Comparison of ENCODE assay signal across 12 mouse cellular contexts in the genomic region with DNA sequence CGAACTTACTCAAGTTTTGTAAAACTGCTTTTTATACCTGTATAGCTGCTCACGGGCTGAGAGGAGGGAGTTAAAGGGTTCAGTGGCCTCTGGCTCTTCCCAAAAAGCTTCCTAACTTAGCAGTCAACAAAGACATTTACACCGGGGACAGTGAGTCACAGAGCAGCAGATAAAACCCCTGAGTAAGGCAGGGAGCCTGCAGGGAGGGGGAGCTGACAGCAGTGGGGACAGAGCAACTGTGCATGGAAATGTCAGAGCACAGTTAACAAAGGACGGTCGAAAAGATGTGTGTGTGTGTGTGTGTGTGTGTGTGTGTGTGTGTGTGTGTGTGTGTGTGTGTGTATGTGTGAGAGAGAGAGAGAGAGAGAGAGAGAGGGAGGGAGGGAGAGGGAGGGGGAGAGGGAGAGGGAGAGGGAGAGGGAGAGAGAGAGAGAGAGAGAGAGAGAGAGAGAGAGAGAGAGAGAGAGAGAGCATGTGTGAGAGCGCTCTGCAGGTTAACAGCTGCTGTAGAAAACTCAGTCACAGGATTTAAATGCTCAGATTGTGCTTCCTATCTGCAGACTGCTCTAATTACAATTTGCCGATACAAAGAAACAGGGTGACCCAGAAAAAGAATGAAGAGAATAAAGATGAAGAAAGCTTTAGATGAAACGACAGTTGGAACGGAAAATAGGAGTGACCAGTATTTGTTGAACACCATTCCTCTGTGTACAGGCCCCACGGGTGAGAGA.
A peak's percentile ranks its signal among the peaks of the same experiment; 100 is the strongest.
DNase-seq lines count a peak whose midpoint lies in the region; ATAC-seq and TF ChIP-seq lines count a peak whose summit lies in the region.
"Had no signal": no experiment of that assay in that cellular context is flagged by ENCODE, and none has a peak within 500 bp of the region (broad histone marks: within the 10 kb centered on the region; RNA-seq: fewer than 3 reads in every experiment).

No protein-coding gene starts in this region.

- H3K27me3 ChIP-seq in forebrain, embryonic 13.5 days: no peaks in the 10 kb centered on the region
- no peaks in the 10 kb centered on the region for H3K27me3 ChIP-seq in forebrain, embryonic 11.5 days (ENCODE audit: control insufficient read depth, insufficient read depth, low read length)
- no peaks in the 10 kb centered on the region for H3K27me3 ChIP-seq in midbrain, embryonic 14.5 days (ENCODE audit: control insufficient read depth, insufficient read depth, low read length)
- no peaks in the 10 kb centered on the region for H3K27me3 ChIP-seq in midbrain, embryonic 11.5 days (ENCODE audit: control insufficient read depth, insufficient read depth, low read length)
- H3K27me3 ChIP-seq in heart, postnatal 0 days (ENCODE audit: control insufficient read depth, insufficient read depth, low read length): no peaks in the 10 kb centered on the region
- no peaks in the 10 kb centered on the region for H3K27me3 ChIP-seq in liver, embryonic 11.5 days (replicated peaks; ENCODE audit: control insufficient read depth, insufficient read depth, low read length)
- H3K27me3 ChIP-seq: hindbrain, embryonic 15.5 days had no signal

- no peak overlapping the region for H3K9ac ChIP-seq in forebrain, embryonic 13.5 days
- H3K9ac ChIP-seq in forebrain, embryonic 11.5 days (ENCODE audit: low read length): no peak overlapping the region
- H3K9ac ChIP-seq in midbrain, embryonic 14.5 days (replicated peaks; ENCODE audit: low read length): no peak overlapping the region
- H3K9ac ChIP-seq in midbrain, embryonic 11.5 days (ENCODE audit: low read length): no peak overlapping the region
- H3K9ac ChIP-seq in heart, postnatal 0 days (replicated peaks; ENCODE audit: low read depth, low read length): no peak overlapping the region
- no peak overlapping the region for H3K9ac ChIP-seq in liver, embryonic 11.5 days (ENCODE audit: low read depth, low read length)
- H3K9ac ChIP-seq: hindbrain, embryonic 15.5 days; liver, embryonic 14.5 days had no signal

- no peak for TF ChIP-seq EP300 in heart, postnatal 0 days (IDR thresholded peaks at IDR 0.05; ENCODE audit: low read depth)

- WGBS in forebrain, embryonic 13.5 days: 35% methylated on average over 10 of the region's 10 CpGs
- WGBS in forebrain, embryonic 11.5 days: 60% methylated on average over 9 of the region's 10 CpGs
- 42% methylated on average over 10 of the region's 10 CpGs for WGBS in midbrain, embryonic 14.5 days
- WGBS in midbrain, embryonic 11.5 days: 61% methylated on average over 10 of the region's 10 CpGs
- 31% methylated on average over 10 of the region's 10 CpGs for WGBS in heart, postnatal 0 days
- WGBS in liver, embryonic 11.5 days: 60% methylated on average over 9 of the region's 10 CpGs

- no peaks in the 10 kb centered on the region for H3K9me3 ChIP-seq in forebrain, embryonic 13.5 days (replicated peaks)
- H3K9me3 ChIP-seq in forebrain, embryonic 11.5 days (ENCODE audit: control insufficient read depth, low read length): no peaks in the 10 kb centered on the region
- H3K9me3 ChIP-seq in midbrain, embryonic 14.5 days (ENCODE audit: control insufficient read depth, low read length): no peaks in the 10 kb centered on the region
- no peaks in the 10 kb centered on the region for H3K9me3 ChIP-seq in midbrain, embryonic 11.5 days (ENCODE audit: control insufficient read depth, low read length)
- no peaks in the 10 kb centered on the region for H3K9me3 ChIP-seq in heart, postnatal 0 days (replicated peaks; ENCODE audit: control insufficient read depth, low read length)
- no peaks in the 10 kb centered on the region for H3K9me3 ChIP-seq in liver, embryonic 11.5 days (ENCODE audit: control insufficient read depth, low read length)
- H3K9me3 ChIP-seq: hindbrain, embryonic 15.5 days had no signal

- H3K4me1 ChIP-seq in forebrain, embryonic 13.5 days: peaks cover 10% of the 10 kb centered on the region
- H3K4me1 ChIP-seq in forebrain, embryonic 11.5 days (replicated peaks; ENCODE audit: control insufficient read depth, insufficient read depth, low read length): no peaks in the 10 kb centered on the region
- no peaks in the 10 kb centered on the region; the same call in 1 of the 2 replicates for H3K4me1 ChIP-seq in midbrain, embryonic 14.5 days (ENCODE audit: control insufficient read depth, insufficient read depth, low read length)
- no peaks in the 10 kb centered on the region for H3K4me1 ChIP-seq in midbrain, embryonic 11.5 days (ENCODE audit: control insufficient read depth, insufficient read depth, low read length)
- H3K4me1 ChIP-seq in heart, postnatal 0 days (ENCODE audit: control insufficient read depth, insufficient read depth): peaks cover 23% of the 10 kb centered on the region
- H3K4me1 ChIP-seq in liver, embryonic 11.5 days (replicated peaks; ENCODE audit: control insufficient read depth, insufficient read depth, low read length): 0 out of 2 replicates have a peak, but pooled peaks cover 4% of the 10 kb centered on the region

- peaks cover 3% of the 10 kb centered on the region; the same call in 1 of the 2 replicates for H3K36me3 ChIP-seq in forebrain, embryonic 13.5 days (ENCODE audit: poor library complexity, severe bottlenecking)
- H3K36me3 ChIP-seq in forebrain, embryonic 11.5 days (ENCODE audit: control insufficient read depth, insufficient read depth, low read length): no peaks in the 10 kb centered on the region
- H3K36me3 ChIP-seq in midbrain, embryonic 14.5 days (ENCODE audit: control insufficient read depth, insufficient read depth, low read length): peaks cover 3% of the 10 kb centered on the region; the same call in 1 of the 2 replicates
- no peaks in the 10 kb centered on the region for H3K36me3 ChIP-seq in midbrain, embryonic 11.5 days (ENCODE audit: control insufficient read depth, insufficient read depth, low read length)
- no peaks in the 10 kb centered on the region for H3K36me3 ChIP-seq in heart, postnatal 0 days (replicated peaks; ENCODE audit: control insufficient read depth, insufficient read depth, low read length)
- no peaks in the 10 kb centered on the region for H3K36me3 ChIP-seq in liver, embryonic 11.5 days (ENCODE audit: control insufficient read depth, insufficient read depth, low read length)

- ATAC-seq in forebrain, embryonic 13.5 days: peak; percentile 69
- ATAC-seq in forebrain, embryonic 11.5 days (replicated peaks; ENCODE audit: low FRiP score): no peak; the same call in 1 of the 2 replicates
- ATAC-seq in midbrain, embryonic 14.5 days (ENCODE audit: low FRiP score, low TSS enrichment): no peak
- ATAC-seq in midbrain, embryonic 11.5 days (ENCODE audit: low FRiP score): no peak
- ATAC-seq in heart, postnatal 0 days (ENCODE audit: insufficient read depth, low read depth): peak; percentile 85
- ATAC-seq in liver, embryonic 11.5 days (replicated peaks; ENCODE audit: low FRiP score): no peak

- H3K4me3 ChIP-seq in forebrain, embryonic 13.5 days: no peak overlapping the region
- no peak overlapping the region for H3K4me3 ChIP-seq in forebrain, embryonic 11.5 days (ENCODE audit: low read depth, low read length)
- no peak overlapping the region for H3K4me3 ChIP-seq in midbrain, embryonic 14.5 days (replicated peaks; ENCODE audit: low read depth, low read length)
- H3K4me3 ChIP-seq in midbrain, embryonic 11.5 days (ENCODE audit: low read depth, low read length): no peak overlapping the region
- H3K4me3 ChIP-seq in heart, postnatal 0 days (ENCODE audit: low read depth, low read length): no peak overlapping the region
- no peak overlapping the region for H3K4me3 ChIP-seq in liver, embryonic 11.5 days (ENCODE audit: low read depth, low read length)
- H3K4me3 ChIP-seq: hindbrain, embryonic 15.5 days had no signal

- no peak overlapping the region for H3K4me2 ChIP-seq in forebrain, embryonic 13.5 days
- no peak overlapping the region for H3K4me2 ChIP-seq in forebrain, embryonic 11.5 days (ENCODE audit: low read depth, low read length, severe bottlenecking)
- H3K4me2 ChIP-seq in midbrain, embryonic 14.5 days (ENCODE audit: low read length): no peak overlapping the region
- no peak overlapping the region for H3K4me2 ChIP-seq in midbrain, embryonic 11.5 days
- H3K4me2 ChIP-seq in heart, postnatal 0 days (ENCODE audit: low read depth, low read length): 0 out of 2 replicates have a peak overlapping the region, but pooled peaks have one; percentile 7
- H3K4me2 ChIP-seq in liver, embryonic 11.5 days: no peak overlapping the region
- H3K4me2 ChIP-seq: hindbrain, embryonic 15.5 days had no signal

- no peak for DNase-seq in forebrain, embryonic 11.5 days (ENCODE audit: low spot score)
- DNase-seq in midbrain, embryonic 14.5 days: peak; percentile 23
- no peak for DNase-seq in midbrain, embryonic 11.5 days (ENCODE audit: low spot score, missing footprints)
- peak; percentile 77 for DNase-seq in heart, postnatal 0 days (ENCODE audit: low spot score)
- no peak for DNase-seq in liver, embryonic 11.5 days (ENCODE audit: low spot score)
- DNase-seq in thymus, adult 18-20 months: no peak
- DNase-seq in natural killer cell, adult 2 months (ENCODE audit: low spot score in 2 of 2): no peak
- DNase-seq: cerebellum, postnatal 36 days; kidney, postnatal 10 days had no signal

- H3K27ac ChIP-seq in forebrain, embryonic 13.5 days: peak overlapping the region; percentile 65
- no peak overlapping the region for H3K27ac ChIP-seq in forebrain, embryonic 11.5 days (ENCODE audit: low read depth, low read length)
- no peak overlapping the region for H3K27ac ChIP-seq in midbrain, embryonic 14.5 days (replicated peaks; ENCODE audit: low read depth, low read length)
- no peak overlapping the region for H3K27ac ChIP-seq in midbrain, embryonic 11.5 days (ENCODE audit: low read depth, low read length)
- H3K27ac ChIP-seq in heart, postnatal 0 days (ENCODE audit: low read depth): peak overlapping the region; percentile 26; the same call in 1 of the 2 replicates
- no peak overlapping the region for H3K27ac ChIP-seq in liver, embryonic 11.5 days (ENCODE audit: low read depth, low read length)
- H3K27ac ChIP-seq: hindbrain, embryonic 15.5 days; liver, embryonic 14.5 days had no signal

- no peak for TF ChIP-seq CTCF in heart, postnatal 0 days (IDR thresholded peaks at IDR 0.05; ENCODE audit: low read depth)

Comparison
In these comparisons a context has a peak if more than half of its experiments do, and no peak if none do; other contexts are left out.
1. ATAC-seq: peak in forebrain, embryonic 13.5 days (single experiment) and heart, postnatal 0 days (single experiment); none in forebrain, embryonic 11.5 days (single experiment), midbrain, embryonic 14.5 days (single experiment), midbrain, embryonic 11.5 days (single experiment) and liver, embryonic 11.5 days (single experiment).
2. H3K27ac ChIP-seq: peak in forebrain, embryonic 13.5 days (single experiment) and heart, postnatal 0 days (single experiment); none in forebrain, embryonic 11.5 days (single experiment), midbrain, embryonic 14.5 days (single experiment), midbrain, embryonic 11.5 days (single experiment) and liver, embryonic 11.5 days (single experiment).
3. DNase-seq: peak in midbrain, embryonic 14.5 days (single experiment) and heart, postnatal 0 days (single experiment); none in forebrain, embryonic 11.5 days (single experiment), midbrain, embryonic 11.5 days (single experiment), liver, embryonic 11.5 days (single experiment), thymus, adult 18-20 months (0 of 2) and natural killer cell, adult 2 months (0 of 2).